24 mouse cellular contexts compared by ENCODE assay signal in the genomic region with DNA sequence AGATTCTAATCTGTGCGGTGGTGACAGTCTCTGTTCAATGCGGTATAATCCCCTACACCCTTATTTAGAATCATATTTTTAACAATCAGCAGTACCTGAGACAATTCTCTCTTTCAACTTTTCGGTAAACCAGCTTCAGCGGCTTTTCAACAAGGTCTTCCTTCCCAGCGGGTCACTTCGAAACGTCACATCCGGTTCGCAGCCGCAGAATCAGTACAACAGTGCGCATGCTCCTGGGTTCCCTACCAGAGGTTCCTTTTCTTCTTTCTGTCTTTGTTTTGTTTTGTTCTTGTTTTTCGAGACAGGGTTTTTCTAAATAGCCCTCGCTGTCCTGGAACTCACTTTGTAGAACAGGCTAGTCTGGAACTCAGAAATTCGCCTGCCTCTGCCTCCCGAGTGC. TPM values are rescaled to one million over a fixed set of nuclear protein-coding genes. Genes with fewer than 3 reads are reported as not detected.
"Had no signal": no experiment of that assay in that cellular context is flagged by ENCODE, and none has a peak within 500 bp of the region (broad histone marks: within the 10 kb centered on the region; RNA-seq: fewer than 3 reads in every experiment).

No protein-coding gene starts in this region.

- H3K27me3 ChIP-seq: limb, embryonic 13.5 days; liver, embryonic 12.5 days; liver, embryonic 15.5 days; lung, embryonic 15.5 days; midbrain, embryonic 12.5 days; midbrain, embryonic 15.5 days; neural tube, embryonic 12.5 days had no signal

- DNase-seq: kidney, adult 18-20 months; kidney, adult 9 months; kidney, postnatal 14 days; kidney, postnatal 4 days; liver; lung, adult 18-20 months; lung, postnatal 10 days; lung, postnatal 36 days; retina, postnatal 1 day; thymus, adult 18-20 months; thymus, postnatal 36 days had no signal

- H3K4me1 ChIP-seq: limb, embryonic 10.5 days; limb, embryonic 13.5 days; liver, embryonic 12.5 days; liver, embryonic 15.5 days; lung, embryonic 15.5 days; midbrain, embryonic 12.5 days; midbrain, embryonic 15.5 days; neural tube, embryonic 12.5 days had no signal

- H3K4me3 ChIP-seq: limb, embryonic 10.5 days; limb, embryonic 13.5 days; liver, embryonic 12.5 days; liver, embryonic 15.5 days; lung, embryonic 15.5 days; midbrain, embryonic 12.5 days; midbrain, embryonic 15.5 days; neural tube, embryonic 12.5 days had no signal

- H3K9me3 ChIP-seq: limb, embryonic 10.5 days; limb, embryonic 13.5 days; liver, embryonic 12.5 days; liver, embryonic 15.5 days; lung, embryonic 15.5 days; midbrain, embryonic 12.5 days; midbrain, embryonic 15.5 days; neural tube, embryonic 12.5 days had no signal

- H3K9ac ChIP-seq: limb, embryonic 13.5 days; liver, embryonic 12.5 days; liver, embryonic 15.5 days; lung, embryonic 15.5 days; midbrain, embryonic 12.5 days; midbrain, embryonic 15.5 days; neural tube, embryonic 12.5 days had no signal

- H3K36me3 ChIP-seq: limb, embryonic 10.5 days; limb, embryonic 13.5 days; liver, embryonic 12.5 days; liver, embryonic 15.5 days; lung, embryonic 15.5 days; midbrain, embryonic 12.5 days; midbrain, embryonic 15.5 days; neural tube, embryonic 12.5 days had no signal

- H3K27ac ChIP-seq: limb, embryonic 10.5 days; limb, embryonic 13.5 days; liver, embryonic 12.5 days; liver, embryonic 15.5 days; lung, embryonic 15.5 days; midbrain, embryonic 12.5 days; midbrain, embryonic 15.5 days; neural tube, embryonic 12.5 days had no signal

RNA-seq across cellular contexts. Expression of gene Mageb16, which starts 35.8 kb away (rescaled TPM):
- total RNA-seq: neutrophil, adult 5-6 weeks had no signal
- polyA plus RNA-seq: kidney, embryonic 16.5 days; small intestine, adult 2 months; spleen, adult 2 months; urinary bladder, adult 2 months had no signal
